Mouse (Mus musculus) retina, postnatal 7 days (tissue): ENCODE results near the gene St8sia1.

Experiments
- DNase-seq: peaks from one replicate; pipeline ENCODE4 v3.0.0-alpha.2; 2012; ENCODE audit warnings: low read depth, low spot score

St8sia1 gene

DNA sequence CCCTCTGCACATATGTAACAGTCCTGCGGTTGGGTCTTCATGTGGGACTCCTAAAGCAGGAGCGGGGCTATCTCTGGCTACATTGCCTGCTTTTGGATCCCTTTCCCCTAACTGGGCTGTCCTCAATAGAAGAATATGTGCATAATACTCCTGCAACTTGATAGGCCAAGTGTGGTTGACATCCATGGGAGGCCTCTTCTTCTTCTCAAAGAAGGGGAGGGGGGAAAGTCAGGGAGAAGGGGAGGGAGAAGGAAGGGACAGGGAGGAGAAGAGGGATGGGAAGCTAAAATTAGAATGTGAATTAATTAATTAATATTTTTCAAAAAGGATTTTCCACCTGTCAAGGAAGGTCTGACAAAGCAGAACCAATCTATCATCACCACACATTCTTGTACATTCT, 97.2 kb downstream of the St8sia1 start:
- DNase-seq = no peak

DNA sequence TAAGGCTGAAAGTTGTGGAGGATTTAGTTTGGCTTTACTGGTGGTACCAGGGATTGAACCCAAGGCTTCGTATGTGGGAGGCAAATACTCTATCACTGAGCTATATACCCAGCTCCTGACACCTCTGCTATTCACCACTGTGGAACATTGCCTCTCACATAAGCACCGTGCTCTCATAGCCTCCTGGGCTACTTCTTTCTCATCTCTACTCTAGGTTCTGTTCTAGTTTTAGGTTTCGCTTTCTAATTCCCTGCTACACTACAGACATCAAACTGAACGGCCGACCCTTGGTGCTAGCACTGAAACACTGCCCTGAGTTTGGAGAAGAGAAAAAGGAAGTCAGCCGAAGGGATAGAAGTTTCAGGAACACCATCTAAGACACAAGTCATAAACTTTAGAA, 99.1 kb downstream of the St8sia1 start:
- DNase-seq = no peak

DNA sequence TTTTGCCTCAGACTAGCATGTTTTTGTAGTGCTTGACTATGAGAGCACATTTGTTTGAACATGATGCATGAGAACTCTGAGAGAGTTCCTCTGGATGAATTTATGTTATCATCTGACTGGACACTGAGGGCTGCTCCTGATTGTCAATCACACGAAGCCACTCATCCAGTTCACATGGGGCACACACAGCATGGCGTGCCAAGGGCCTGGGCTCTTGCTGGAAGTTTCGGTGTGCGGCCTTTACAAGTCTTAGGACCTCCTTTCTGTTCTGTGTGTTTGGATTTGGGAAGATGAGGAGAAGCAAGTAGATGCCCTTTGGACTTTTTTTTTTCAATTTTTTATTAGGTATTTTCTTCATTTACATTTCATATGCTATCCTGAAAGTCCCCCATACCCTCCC, 100.4 kb downstream of the St8sia1 start:
- no peak for DNase-seq

DNA sequence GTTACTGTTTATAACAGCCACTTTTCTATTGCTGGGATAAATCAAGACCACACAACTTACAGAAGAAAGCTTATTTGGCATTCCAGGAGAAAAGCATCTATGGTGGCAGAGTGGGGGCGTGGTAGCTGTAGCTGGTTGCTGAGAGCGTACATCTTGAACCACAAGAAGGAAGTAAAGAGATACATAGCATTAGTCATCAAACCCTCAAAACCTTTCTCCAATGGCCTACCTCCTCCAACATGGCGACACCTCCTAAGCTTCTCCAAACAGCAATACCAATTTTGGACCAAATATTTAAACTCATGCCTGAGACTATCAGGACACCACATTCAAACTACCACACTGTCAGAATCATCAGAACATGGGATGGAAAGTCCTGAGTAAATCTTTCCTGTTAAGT, 102.0 kb downstream of the St8sia1 start:
- DNase-seq = no peak

GRCm38 (mm10) chr6:142860396-142860795, 103.9 kb downstream of the St8sia1 start:
- DNase-seq = no peak

- DNase-seq = no peak
These were observed 104.3 kb downstream of the St8sia1 start for GRCm38 (mm10) chr6:142859946-142860345.

DNA sequence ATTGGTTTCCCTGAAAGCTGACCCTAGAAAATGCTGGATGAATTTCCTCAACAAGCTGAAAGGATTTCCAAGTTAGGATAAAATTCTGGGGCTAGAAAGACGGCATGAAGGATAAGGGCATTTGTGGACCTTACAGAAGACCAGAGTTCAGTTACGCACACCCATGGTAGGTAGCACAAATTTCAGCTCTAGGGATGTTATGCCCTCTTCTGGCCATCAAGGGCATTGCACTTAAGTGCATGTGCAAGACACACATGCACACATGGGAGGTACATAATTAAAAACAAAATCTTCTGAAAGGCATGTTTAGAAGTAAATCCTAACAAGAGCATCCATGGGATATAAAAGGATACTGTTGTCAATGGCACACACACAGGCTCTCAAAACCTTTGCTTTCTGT, 105.3 kb downstream of the St8sia1 start:
- DNase-seq = no peak

DNA sequence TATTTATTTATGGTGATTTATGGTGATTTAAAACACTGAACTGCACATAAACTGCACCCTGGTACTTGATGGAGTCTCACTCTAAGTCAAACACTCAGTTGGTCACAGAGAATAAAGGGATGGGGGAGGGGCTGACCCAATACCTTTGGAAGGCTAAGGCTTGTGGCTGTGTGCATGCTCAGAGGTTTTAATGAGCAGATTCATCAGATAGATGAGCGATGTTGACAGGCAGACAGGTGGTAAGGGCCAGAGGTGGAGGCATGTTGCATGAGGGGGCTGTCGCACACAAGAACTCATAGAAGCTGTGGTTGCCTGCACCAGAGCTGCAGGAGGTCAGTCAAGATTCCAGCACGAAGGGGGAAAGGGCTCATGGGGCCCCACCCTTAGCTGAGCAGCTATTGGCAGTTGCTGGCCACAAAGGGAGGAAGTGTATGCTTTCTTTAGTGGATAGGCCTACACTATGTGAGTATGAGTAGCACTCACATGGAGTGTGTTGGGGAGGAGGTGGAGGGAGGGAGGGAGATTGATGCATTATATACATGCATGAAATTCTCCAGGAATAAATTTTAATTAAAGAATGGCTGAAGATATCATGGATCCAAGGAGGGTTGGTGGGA, 107.9 kb downstream of the St8sia1 start:
- no peak for DNase-seq

- no peak for DNase-seq
These were observed 108.5 kb downstream of the St8sia1 start for GRCm38 (mm10) chr6:142855761-142856160.

DNA sequence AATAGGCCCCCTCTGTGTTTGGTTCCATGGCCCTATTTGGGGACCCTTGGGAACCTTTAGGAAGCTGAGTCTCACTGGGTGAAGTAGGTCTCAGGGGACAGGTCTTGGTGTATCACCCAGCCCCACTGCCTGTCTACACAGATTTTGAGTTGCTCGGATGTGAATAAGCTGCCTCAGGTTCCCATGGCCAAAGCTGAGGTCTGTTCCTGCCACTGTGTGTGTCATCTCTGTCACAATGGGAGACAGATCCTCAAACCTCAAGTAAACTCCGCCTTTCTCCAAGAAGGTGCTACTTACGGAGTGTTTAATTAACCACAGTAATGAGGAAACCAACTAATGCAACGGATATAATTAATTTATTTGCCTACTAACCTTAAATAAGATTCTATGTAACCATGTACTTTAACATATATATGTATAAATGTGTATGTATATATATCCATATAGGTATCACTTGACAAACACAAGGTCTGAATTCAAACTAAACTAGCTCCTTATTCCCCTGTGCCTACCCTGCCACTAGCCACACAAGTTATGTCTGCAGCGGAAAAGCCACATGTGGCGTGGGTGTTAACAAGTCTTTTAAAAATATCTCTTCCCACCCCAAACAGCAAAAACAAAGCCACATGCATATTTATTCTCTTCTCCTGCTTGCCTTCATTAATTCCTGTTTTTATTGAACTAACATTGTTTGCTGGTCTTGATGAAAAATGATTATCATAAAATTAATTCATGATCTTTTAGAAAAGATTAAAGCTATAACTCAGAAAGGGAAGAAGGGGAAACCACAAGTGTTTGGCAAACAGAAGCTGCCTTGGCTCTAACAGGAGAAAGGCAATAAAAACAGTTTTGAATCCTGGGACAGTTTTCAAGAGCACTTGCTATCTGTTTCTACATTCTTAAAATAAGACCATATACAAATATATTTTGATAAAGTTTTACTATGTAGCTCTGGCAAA, 111.6 kb downstream of the St8sia1 start:
- DNase-seq = no peak

GRCm38 (mm10) chr6:142850436-142850835, 113.8 kb downstream of the St8sia1 start:
- no peak for DNase-seq

DNA sequence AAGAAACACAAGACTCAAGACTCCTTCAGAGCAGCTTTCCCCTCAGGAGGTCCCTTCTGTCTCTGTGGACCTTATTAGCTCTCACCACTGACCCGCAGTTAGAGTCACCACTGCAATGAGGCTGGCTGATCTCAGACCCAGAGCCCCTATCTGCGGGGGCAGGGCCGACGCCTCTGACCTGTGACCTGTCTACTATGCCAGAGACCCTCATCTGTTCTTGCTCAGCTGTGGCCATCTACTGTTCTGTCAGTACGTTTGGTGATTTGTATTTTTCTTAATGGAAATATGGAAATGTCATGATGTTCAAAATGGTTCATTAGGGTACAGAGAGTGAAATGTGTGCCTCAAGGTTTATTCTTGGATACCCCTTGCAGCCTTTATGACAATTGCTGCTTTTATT, 114.9 kb downstream of the St8sia1 start:
- no peak for DNase-seq

DNA sequence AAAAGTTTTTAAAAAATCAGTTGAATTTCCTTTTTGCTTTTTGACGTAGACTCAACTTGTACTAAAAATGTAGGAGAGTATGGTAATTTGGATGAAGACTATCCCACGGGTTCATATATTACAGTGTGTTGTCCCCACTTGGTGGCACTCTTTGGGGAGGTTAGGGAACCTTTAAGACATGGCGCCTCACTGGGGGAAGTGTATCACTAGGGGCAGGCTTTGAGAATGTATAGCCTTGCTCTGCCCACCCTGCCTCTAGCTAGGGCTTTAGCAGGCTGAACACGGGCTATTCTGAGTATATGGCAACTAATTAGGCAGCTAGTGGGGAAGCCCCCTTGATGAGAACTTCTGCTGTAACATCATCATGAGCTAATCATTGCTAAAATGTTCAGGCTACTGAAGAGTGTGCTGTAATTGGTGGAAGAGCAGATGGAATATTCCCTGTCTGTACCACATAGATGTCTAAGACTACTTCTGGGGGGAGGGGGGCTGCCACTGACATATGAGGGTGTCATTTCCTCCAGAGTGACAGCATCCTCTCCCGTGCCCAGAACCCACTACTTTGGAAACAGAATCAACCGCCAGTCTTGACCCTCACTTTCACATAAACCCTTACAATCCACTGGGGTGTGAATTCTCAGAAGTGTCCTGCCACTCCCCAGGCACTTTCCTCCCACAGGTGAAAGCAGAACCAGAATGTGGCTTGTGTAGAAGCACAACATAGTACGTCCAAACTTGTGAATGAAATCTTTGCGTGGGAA, 116.2 kb downstream of the St8sia1 start:
- DNase-seq = no peak

- DNase-seq = no peak
These were observed 117.4 kb downstream of the St8sia1 start for GRCm38 (mm10) chr6:142846855-142847254.

DNA sequence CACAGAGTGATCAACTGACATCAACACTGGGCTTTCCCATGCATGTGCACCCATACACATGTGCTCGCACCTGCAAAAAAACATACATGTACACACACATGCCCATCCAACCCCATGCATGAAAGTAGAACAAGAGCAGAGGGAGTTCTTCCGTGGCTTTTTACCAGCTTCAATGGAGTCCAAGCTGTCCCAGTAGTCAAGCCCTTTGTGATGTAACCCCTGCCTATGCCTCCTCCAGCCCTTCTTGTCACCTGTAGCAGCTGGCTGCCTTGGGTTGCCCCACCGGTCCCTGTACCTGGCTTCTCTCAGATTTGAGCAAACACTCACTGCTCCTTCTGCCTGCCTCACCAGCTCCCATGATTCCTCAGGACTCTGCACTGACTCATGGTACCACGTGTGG, 119.2 kb downstream of the St8sia1 start:
- DNase-seq = no peak

- no peak for DNase-seq
These were observed 120.2 kb downstream of the St8sia1 start for GRCm38 (mm10) chr6:142844061-142844460.

DNA sequence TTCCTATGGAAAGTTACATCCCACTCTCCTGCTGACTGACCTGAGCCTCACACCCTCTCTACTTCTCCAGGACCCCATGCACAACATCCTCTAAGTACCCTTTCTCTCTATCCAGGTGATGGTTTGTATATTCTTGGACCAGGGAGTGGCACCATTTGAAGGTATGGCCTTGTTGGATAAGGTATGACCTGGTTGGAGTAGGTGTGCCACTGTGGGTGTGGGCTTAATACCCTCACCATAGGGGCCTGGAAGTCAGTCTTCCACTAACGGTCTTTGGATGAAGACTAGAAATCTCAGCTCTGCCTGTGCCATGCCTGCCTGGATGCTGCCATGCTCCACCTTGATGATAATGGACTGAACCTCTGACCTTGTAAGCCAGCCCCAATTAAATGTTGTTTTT, 125.8 kb downstream of the St8sia1 start:
- no peak for DNase-seq

DNA sequence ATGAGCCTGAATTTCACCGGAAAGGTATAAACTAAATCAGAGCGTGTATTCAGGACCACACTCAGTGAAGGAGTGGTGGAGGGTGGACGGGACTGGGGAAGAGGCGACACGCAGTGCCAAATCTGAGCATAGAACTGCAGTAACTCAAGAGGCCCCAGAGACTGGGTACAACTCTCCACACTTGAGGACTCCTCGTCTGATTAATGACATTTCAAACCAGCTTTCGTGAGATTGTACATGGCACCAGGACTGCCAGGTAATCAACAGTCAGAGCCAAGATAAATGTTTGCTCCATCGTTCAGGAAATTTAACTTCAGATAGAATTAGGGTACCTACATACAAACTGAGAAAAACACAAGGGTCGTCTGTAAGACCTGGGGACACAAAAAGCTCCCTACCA, 126.9 kb downstream of the St8sia1 start:
- no peak for DNase-seq

GRCm38 (mm10) chr6:142835726-142836125, 128.5 kb downstream of the St8sia1 start:
- DNase-seq = no peak

DNA sequence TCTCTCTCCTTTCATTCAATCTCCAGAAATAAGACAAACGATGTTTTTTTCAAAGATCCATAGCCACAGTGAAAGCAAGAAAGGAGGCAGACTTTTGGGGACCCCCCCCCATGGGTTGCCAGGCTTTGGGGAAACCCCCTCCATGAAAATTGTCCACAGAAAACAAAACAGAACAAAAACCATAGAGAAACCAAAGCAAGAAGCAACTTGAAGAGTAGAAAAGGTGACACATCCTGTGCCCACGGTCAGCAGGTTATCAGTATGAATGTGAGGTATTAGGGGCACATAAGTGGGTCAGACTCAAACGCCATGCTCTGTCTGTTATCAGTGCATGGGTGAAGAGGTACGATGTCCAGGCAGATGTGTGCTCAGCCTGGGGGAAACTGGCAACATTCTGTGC, 129.3 kb downstream of the St8sia1 start:
- DNase-seq = no peak

DNA sequence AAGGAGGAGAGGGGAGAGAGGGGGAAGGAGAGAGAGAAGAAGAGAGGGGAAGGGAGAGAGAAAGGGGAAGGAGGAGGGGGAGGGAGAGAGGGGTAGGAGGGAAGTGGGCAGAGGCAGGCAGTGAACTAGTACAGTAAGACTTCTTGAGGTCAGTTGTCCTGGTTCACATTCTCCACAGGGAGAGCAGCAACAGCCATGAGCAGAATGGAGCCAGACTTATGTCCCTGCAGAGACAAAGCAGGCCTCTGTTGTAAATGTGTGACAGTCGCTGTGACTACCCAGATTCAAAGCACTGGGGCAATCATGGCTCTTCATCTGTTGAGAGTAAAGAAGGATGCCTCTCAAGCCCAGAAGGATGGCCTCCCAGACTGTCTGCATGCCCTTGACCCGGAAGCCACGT, 132.5 kb downstream of the St8sia1 start:
- no peak for DNase-seq

DNA sequence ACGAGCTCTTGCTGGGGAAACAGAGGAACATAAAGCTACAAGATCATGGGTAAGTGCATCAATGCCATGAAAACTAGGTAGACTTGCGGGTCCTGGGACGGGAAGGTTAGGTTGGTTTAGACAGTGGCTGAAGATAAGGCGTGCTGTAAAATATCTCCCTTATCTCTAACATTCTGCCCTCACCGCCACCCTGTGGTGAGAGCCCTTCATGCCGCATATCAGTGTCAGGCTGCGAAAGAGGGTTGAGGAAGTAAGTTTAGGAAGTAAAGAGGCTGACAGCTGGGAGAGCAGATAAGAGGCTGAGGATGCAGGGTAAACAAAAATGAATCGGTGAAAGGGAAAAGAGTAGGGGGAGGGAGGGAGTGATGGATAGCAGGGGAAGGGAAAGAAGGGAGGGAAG, 133.0 kb downstream of the St8sia1 start:
- DNase-seq = no peak
